Mouse (Mus musculus) stomach, postnatal 0 days (tissue): ENCODE data around the gene Tpte.

ENCODE experiments used
- CTCF ChIP-seq: IDR thresholded peaks from 2 replicates; pipeline ENCODE4 v1.5.1; 2016; ENCODE audit warnings: antibody characterized with exemption, low read depth, mild to moderate bottlenecking, moderate library complexity
- EP300 ChIP-seq: optimal IDR thresholded peaks from 2 replicates; pipeline ENCODE3; 2016; ENCODE audit warnings: antibody characterized with exemption

GRCm38 (mm10) chr8:22389874-22390273, 106.6 kb downstream of the Tpte start:
- TF ChIP-seq CTCF = peak; percentile 26; the same call in 1 of the 2 replicates
- no peak for TF ChIP-seq EP300
